Mouse (Mus musculus): Measurements from ENCODE around the gene Klc2. TPM values are rescaled to one million over a fixed set of nuclear protein-coding genes. Genes with fewer than 3 reads are reported as not detected.
"Not testable (repeated sequence)": the region's sequence is repeated elsewhere in the genome, so short reads cannot be mapped to it uniquely, and the experiment has no call there.

The Klc2 gene
- polyA plus RNA-seq (2015; fragmentation: Nextera tagmentation; extraction: Ambion mirVana): 2.3 and 2.9 TPM in 2 replicates

- H3K4me3 ChIP-seq (replicated peaks): peak within 1 kb of the TSS; percentile 72
- H3K27ac ChIP-seq: no peak within 1 kb of the TSS
- H3K27me3 ChIP-seq: peaks cover 31% of the 10 kb centered on the region
- 4% methylated on average over 18 of the region's 18 CpGs for WGBS (ENCODE audit: insufficient replicate concordance)
- no peaks in the 10 kb centered on the region for H3K36me3 ChIP-seq
- H3K9ac ChIP-seq: peak within 1 kb of the TSS; percentile 75
- H3K9me3 ChIP-seq (replicated peaks): no peaks in the 10 kb centered on the region
- DNase-seq (no peak), ATAC-seq (ENCODE audit: low read depth) (peak; percentile 9; the same call in 1 of the 2 replicates)
- peaks cover 24% of the 10 kb centered on the region for H3K4me1 ChIP-seq (replicated peaks)
- H3K4me2 ChIP-seq: peak within 1 kb of the TSS; percentile 95
Observed at GRCm38 (mm10) chr19:5118384-5118698, at the start of gene Klc2. Klc2 (minus strand) TSS chr19:5118560.

- peak; percentile 82 for ATAC-seq (ENCODE audit: low read depth)
- Histone ChIP-seq H3K27me3 (no peaks in the 10 kb centered on the region), H3K4me3 (replicated peaks) (no peak overlapping the region), H3K4me1 (replicated peaks) (peaks cover 29% of the 10 kb centered on the region), H3K27ac (peak overlapping the region; percentile 64), H3K9me3 (replicated peaks) (no peaks in the 10 kb centered on the region), H3K4me2 (peak overlapping the region; percentile 24; the same call in 1 of the 2 replicates), H3K36me3 (no peaks in the 10 kb centered on the region), H3K9ac (peak overlapping the region; percentile 29; the same call in 1 of the 2 replicates)
- peak; percentile 31 for DNase-seq
- 49% methylated on average over 4 of the region's 4 CpGs for WGBS (ENCODE audit: insufficient replicate concordance)
Observed at GRCm38 (mm10) chr19:5167477-5167876, 49.1 kb upstream of the Klc2 start.

- Histone ChIP-seq H3K36me3 (no peaks in the 10 kb centered on the region), H3K9me3 (replicated peaks) (no peaks in the 10 kb centered on the region), H3K27me3 (no peaks in the 10 kb centered on the region), H3K4me2 (no peak overlapping the region), H3K9ac (no peak overlapping the region), H3K4me3 (replicated peaks) (no peak overlapping the region), H3K4me1 (replicated peaks) (peaks cover 20% of the 10 kb centered on the region), H3K27ac (no peak overlapping the region)
- 49% methylated on average over 2 of the region's 2 CpGs for WGBS (ENCODE audit: insufficient replicate concordance)
- DNase-seq (peak; percentile 12), ATAC-seq (ENCODE audit: low read depth) (no peak)
Observed at GRCm38 (mm10) chr19:5164380-5164779, 46.0 kb upstream of the Klc2 start.

- Histone ChIP-seq H3K4me2 (no peak overlapping the region), H3K4me3 (replicated peaks) (no peak overlapping the region), H3K9me3 (replicated peaks) (no peaks in the 10 kb centered on the region), H3K36me3 (no peaks in the 10 kb centered on the region), H3K4me1 (replicated peaks) (peaks cover under 1% of the 10 kb centered on the region), H3K9ac (no peak overlapping the region), H3K27me3 (no peaks in the 10 kb centered on the region), H3K27ac (no peak overlapping the region)
- DNase-seq (no peak), ATAC-seq (ENCODE audit: low read depth) (no peak)
- WGBS (ENCODE audit: insufficient replicate concordance): 79% methylated on average over 3 of the region's 3 CpGs
Observed at GRCm38 (mm10) chr19:5161913-5162312, 43.6 kb upstream of the Klc2 start.

- ATAC-seq (ENCODE audit: low read depth) (no peak), DNase-seq (no peak)
- Histone ChIP-seq H3K4me3 (replicated peaks) (no peak overlapping the region), H3K4me2 (no peak overlapping the region), H3K27ac (no peak overlapping the region), H3K9me3 (replicated peaks) (no peaks in the 10 kb centered on the region), H3K27me3 (no peaks in the 10 kb centered on the region), H3K4me1 (replicated peaks) (0 out of 2 replicates have a peak, but pooled peaks cover 4% of the 10 kb centered on the region), H3K9ac (no peak overlapping the region), H3K36me3 (peaks cover 48% of the 10 kb centered on the region)
- WGBS (ENCODE audit: insufficient replicate concordance): 82% methylated on average over 6 of the region's 6 CpGs
Observed at GRCm38 (mm10) chr19:5152261-5152660, 33.9 kb upstream of the Klc2 start.

GRCm38 (mm10) chr19:5151741-5152140, 33.4 kb upstream of the Klc2 start:
- WGBS (ENCODE audit: insufficient replicate concordance): 77% methylated on average over 5 of the region's 5 CpGs
- H3K27me3 ChIP-seq: no peaks in the 10 kb centered on the region
- no peak overlapping the region for H3K4me3 ChIP-seq (replicated peaks)
- no peaks in the 10 kb centered on the region for H3K9me3 ChIP-seq (replicated peaks)
- H3K9ac ChIP-seq: no peak overlapping the region
- no peak overlapping the region for H3K4me2 ChIP-seq
- H3K27ac ChIP-seq: no peak overlapping the region
- no peak for DNase-seq
- H3K4me1 ChIP-seq (replicated peaks): 0 out of 2 replicates have a peak, but pooled peaks cover 4% of the 10 kb centered on the region
- ATAC-seq (ENCODE audit: low read depth): no peak
- peaks cover 48% of the 10 kb centered on the region for H3K36me3 ChIP-seq

- no peaks in the 10 kb centered on the region for H3K9me3 ChIP-seq (replicated peaks)
- 0 out of 2 replicates have a peak, but pooled peaks cover 4% of the 10 kb centered on the region for H3K4me1 ChIP-seq (replicated peaks)
- H3K9ac ChIP-seq: no peak overlapping the region
- no peak overlapping the region for H3K4me3 ChIP-seq (replicated peaks)
- H3K27me3 ChIP-seq: no peaks in the 10 kb centered on the region
- peaks cover 47% of the 10 kb centered on the region for H3K36me3 ChIP-seq
- ATAC-seq (ENCODE audit: low read depth) (0 out of 2 replicates have a peak, but pooled peaks have one; percentile 15), DNase-seq (no peak)
- 18% methylated on average over 3 of the region's 3 CpGs for WGBS (ENCODE audit: insufficient replicate concordance)
- H3K4me2 ChIP-seq: no peak overlapping the region
- no peak overlapping the region for H3K27ac ChIP-seq
Observed at GRCm38 (mm10) chr19:5151331-5151730, 33.0 kb upstream of the Klc2 start.

- Histone ChIP-seq H3K4me1 (replicated peaks) (no peaks in the 10 kb centered on the region), H3K4me2 (no peak overlapping the region), H3K4me3 (replicated peaks) (no peak overlapping the region), H3K9me3 (replicated peaks) (no peaks in the 10 kb centered on the region), H3K27ac (no peak overlapping the region), H3K27me3 (no peaks in the 10 kb centered on the region), H3K36me3 (peaks cover 40% of the 10 kb centered on the region), H3K9ac (no peak overlapping the region)
- 85% methylated on average over 6 of the region's 6 CpGs for WGBS (ENCODE audit: insufficient replicate concordance)
- DNase-seq (no peak), ATAC-seq (ENCODE audit: low read depth) (no peak)
Observed at GRCm38 (mm10) chr19:5150358-5150757, 32.0 kb upstream of the Klc2 start.

- not testable (repeated sequence) for ATAC-seq (ENCODE audit: low read depth); H3K27me3 ChIP-seq; H3K9me3 ChIP-seq (replicated peaks); H3K4me2 ChIP-seq; H3K9ac ChIP-seq; H3K4me3 ChIP-seq (replicated peaks); H3K4me1 ChIP-seq (replicated peaks); DNase-seq
- H3K36me3 ChIP-seq: peaks cover 43% of the 10 kb centered on the region
- 62% methylated on average over 6 of the region's 6 CpGs for WGBS (ENCODE audit: insufficient replicate concordance)
- peak overlapping the region; percentile 45; the same call in 1 of the 2 replicates for H3K27ac ChIP-seq
Observed at GRCm38 (mm10) chr19:5149041-5149440, 30.7 kb upstream of the Klc2 start.

- ATAC-seq (ENCODE audit: low read depth): no peak
- no peaks in the 10 kb centered on the region for H3K27me3 ChIP-seq
- DNase-seq: no peak
- H3K36me3 ChIP-seq: peaks cover 47% of the 10 kb centered on the region
- no peak overlapping the region for H3K4me2 ChIP-seq
- H3K4me3 ChIP-seq (replicated peaks): no peak overlapping the region
- WGBS (ENCODE audit: insufficient replicate concordance): 4% methylated on average over 2 of the region's 2 CpGs
- no peaks in the 10 kb centered on the region for H3K9me3 ChIP-seq (replicated peaks)
- H3K4me1 ChIP-seq (replicated peaks): no peaks in the 10 kb centered on the region
- no peak overlapping the region for H3K9ac ChIP-seq
- no peak overlapping the region for H3K27ac ChIP-seq
Observed at GRCm38 (mm10) chr19:5139640-5140039, 21.3 kb upstream of the Klc2 start.

GRCm38 (mm10) chr19:5131237-5131636, 12.9 kb upstream of the Klc2 start:
- Histone ChIP-seq H3K9me3 (replicated peaks) (no peaks in the 10 kb centered on the region), H3K27ac (no peak overlapping the region), H3K9ac (no peak overlapping the region), H3K4me1 (replicated peaks) (no peaks in the 10 kb centered on the region), H3K4me2 (no peak overlapping the region), H3K4me3 (replicated peaks) (no peak overlapping the region), H3K36me3 (peaks cover 17% of the 10 kb centered on the region), H3K27me3 (peaks cover 12% of the 10 kb centered on the region)
- no peak for DNase-seq
- WGBS (ENCODE audit: insufficient replicate concordance): 53% methylated on average over 4 of the region's 4 CpGs
- no peak for ATAC-seq (ENCODE audit: low read depth)

GRCm38 (mm10) chr19:5129770-5130169, 11.4 kb upstream of the Klc2 start:
- Histone ChIP-seq H3K4me3 (replicated peaks) (no peak overlapping the region), H3K4me1 (replicated peaks) (no peaks in the 10 kb centered on the region), H3K9me3 (replicated peaks) (no peaks in the 10 kb centered on the region), H3K27me3 (peaks cover 12% of the 10 kb centered on the region), H3K27ac (no peak overlapping the region), H3K9ac (no peak overlapping the region), H3K4me2 (no peak overlapping the region), H3K36me3 (peaks cover 9% of the 10 kb centered on the region)
- WGBS (ENCODE audit: insufficient replicate concordance): 32% methylated on average over 1 of the region's 1 CpGs
- DNase-seq: no peak
- no peak for ATAC-seq (ENCODE audit: low read depth)

Measured in liver, embryonic 13.5 days (tissue).